Mouse (Mus musculus): ENCODE data around the gene Fibp. TPM values are rescaled to one million over a fixed set of nuclear protein-coding genes. Genes with fewer than 3 reads are reported as not detected.
"Not testable (repeated sequence)": the region's sequence is repeated elsewhere in the genome, so short reads cannot be mapped to it uniquely, and the experiment has no call there.

Fibp gene
- polyA plus RNA-seq, 1 experiment = 130 TPM

DNA sequence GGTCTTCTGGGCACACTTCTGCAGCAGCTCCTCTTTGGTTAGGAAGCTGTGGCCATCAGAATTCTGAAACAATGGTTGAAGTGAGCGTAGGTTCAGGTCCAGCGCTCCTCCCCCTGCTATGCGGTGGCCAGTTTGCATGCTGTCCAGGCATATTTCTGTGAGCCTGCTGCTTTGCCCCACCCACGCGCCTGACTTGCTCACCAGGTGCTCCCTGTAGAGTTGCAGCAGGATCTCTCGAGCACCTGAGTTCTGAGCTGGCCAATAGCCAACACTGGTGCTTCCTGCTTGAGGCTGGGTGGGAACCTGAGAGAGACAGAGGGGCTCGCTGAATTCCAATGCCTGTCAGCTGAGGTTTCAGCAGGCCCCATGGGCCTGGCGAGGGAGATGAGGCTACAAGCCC is 25.9 kb downstream of the Fibp start:
- DNase-seq (ENCODE audit: extremely low spot score in 1 of 2, low spot score in 1 of 2) = no peak

DNA sequence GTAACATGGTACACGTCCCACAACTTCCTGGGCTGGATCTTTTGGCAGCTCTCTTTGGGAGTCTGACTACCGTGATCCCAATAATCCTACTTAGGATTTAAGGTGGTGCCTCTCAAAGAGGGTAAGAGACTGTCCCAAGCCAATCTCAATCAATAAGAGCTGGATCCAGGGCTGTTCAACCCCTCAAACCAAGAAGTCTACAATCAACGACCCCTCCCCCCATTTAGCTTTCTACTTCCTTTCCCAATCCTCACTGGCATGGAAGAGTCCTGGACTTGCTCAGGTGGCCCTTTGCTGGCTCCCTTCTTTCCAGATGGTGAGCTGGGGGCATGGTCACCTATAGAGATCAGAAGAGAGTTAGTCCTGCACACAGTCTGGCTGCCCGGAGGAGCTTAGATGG is 26.4 kb downstream of the Fibp start:
- no peak for DNase-seq (ENCODE audit: extremely low spot score in 1 of 2, low spot score in 1 of 2)

DNA sequence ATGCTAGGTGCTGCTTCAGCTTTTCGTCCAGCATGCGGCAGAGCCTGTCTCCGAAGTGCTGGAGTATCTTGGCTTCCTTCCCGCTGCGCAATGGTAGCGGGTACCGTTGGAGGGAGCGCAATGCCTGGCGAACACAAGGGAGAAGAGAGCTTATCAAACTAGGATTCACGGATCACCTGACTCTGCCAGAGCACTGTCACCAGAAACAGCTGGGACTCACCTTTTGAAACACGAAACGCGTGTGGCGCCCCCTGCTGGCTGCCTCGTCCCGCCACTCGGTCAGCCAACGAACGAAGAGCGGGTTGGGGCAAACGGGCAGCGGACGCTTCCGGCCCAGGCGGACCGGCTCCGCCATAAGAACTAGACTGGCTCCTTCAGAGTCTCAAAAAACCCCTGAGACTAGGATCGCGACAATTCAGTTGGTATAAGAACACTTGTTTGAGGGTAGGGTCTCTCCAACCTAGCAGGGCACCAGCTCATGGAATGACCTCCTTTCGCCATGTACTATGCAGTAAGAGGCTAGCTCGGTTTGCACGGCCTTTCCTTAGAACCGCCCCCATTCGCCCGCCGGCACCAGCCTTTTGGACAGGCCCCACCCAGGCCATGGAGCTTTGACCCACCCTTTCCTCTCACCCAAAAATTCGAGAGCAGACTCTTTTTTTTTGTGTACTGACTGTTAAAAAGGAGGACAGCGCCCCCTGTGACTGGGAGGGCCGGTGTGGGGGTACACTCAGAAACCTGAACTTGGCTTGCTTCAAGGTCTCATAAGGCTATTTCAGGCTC is 27.5 kb downstream of the Fibp start, which contains the start of gene Mus81:
Mus81 (minus strand) TSS at position 635 of the 783 bp plus-strand sequence.
- peak; percentile 92 to 98 for DNase-seq (ENCODE audit: extremely low spot score in 1 of 2, low spot score in 1 of 2)

DNA sequence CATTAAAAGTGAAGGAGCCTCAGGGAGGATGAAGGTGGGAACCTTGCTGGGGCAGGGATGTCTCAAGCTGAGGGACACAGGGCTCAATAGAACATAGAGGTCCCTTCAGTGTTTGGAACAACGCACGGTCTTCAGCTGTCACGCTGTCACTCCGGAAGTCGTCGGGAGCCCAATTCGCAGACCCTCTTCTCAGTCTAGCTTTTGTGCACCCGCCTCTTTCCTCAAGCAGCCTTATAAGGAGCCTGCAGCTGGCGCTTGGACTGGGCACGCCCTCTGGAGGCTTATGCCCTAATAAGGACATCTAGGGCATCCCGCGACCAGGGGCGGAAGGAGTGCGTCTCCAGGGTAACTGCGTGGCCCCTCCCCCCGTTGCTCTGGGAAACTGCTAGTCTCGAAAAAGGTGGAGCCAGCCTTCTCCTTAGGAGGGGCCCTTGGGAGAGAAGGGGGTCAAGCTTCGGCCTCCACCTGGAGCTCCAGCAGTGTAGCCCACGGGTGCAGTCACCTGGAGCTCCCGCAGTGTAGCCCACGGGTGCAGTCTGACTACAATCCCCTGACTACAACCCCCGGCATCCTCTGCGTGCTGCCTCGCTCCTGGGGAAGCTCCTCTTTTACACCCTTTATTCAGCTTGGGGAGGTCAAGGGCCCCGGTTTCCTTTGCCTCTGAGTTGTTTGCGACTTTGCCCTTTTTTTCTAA is 28.6 kb downstream of the Fibp start:
- peak; percentile 98 for DNase-seq (ENCODE audit: extremely low spot score in 1 of 2, low spot score in 1 of 2)

DNA sequence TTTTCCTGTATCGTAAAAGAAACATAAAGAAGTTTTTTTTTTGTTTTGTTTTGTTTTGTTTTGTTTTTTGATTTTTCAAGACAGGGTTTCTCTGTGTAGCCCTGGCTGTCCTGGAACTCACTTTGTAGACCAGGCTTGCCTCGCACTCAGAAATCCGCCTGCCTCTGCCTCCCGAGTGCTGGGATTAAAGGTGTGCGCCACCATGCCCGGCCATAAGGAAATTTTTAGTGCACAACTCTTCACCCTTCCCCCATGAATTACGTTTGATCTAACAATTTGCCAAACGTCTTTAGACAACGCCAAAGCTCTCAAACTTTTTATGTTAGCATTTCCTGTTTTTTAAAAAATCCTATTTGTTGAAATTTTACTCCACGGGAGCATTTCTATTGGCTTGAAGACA is 29.3 kb downstream of the Fibp start:
- DNase-seq (ENCODE audit: extremely low spot score in 1 of 2, low spot score in 1 of 2) = not testable (repeated sequence)

DNA sequence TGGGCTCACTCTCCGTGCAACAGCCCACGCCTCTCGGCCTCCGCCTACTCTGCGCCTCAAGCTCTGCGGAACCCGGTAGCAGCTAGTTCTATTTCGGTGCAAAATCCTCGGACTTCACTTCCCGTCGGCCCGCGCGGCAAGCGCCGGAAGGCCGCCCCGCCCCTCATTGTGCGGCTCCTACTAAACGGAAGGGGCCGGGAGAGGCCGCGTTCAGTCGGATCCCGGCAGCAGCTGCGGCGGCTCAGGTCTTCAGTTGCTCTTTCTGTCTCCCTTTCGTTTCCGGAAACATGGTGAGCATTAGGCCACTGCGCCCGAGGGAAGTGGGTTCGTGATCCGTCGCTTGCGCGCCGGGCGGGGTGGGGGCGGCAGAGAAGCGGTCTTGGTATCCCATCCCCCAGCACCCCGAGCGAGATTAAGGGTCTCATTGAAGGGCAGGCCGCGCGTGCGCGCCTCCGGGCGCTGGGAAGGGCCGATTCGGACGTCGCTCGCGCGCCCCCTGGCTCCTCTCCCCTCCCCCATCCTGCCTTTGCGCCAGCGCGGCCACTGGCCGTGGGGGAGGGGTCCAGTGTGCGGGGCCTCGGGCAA is 30.0 kb downstream of the Fibp start, which contains the start of gene Cfl1:
Cfl1 (plus strand) TSS at position 143 of the 585 bp plus-strand sequence.
- DNase-seq (ENCODE audit: extremely low spot score in 1 of 2, low spot score in 1 of 2) = peak; percentile 92 to 97

- peak; percentile 69 to 85 for DNase-seq (ENCODE audit: extremely low spot score in 1 of 2, low spot score in 1 of 2)
Measured at GRCm38 (mm10) chr19:5490898-5491708, 30.7 kb downstream of the Fibp start.

GRCm38 (mm10) chr19:5492641-5493040 is 32.2 kb downstream of the Fibp start:
- DNase-seq (ENCODE audit: extremely low spot score in 1 of 2, low spot score in 1 of 2) = no peak

DNA sequence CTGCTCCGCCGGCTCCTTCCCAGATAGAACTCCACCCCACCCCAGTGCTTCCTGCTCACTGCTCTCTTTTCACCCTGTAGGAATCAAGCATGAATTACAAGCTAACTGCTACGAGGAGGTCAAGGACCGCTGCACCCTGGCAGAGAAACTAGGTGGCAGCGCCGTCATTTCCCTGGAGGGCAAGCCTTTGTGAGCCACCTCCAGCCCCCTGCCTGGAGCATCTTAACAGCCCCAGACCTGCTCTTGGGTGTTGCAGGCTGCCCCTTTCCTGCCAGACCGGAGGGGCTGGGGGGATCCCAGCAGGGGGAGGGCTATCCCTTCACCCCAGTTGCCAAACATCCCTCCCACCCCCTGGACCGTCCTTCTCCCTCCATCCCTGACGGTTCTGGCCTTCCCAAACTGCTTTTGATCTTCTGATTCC is 32.9 kb downstream of the Fibp start:
- not testable (repeated sequence) for DNase-seq (ENCODE audit: extremely low spot score in 1 of 2, low spot score in 1 of 2)

GRCm38 (mm10) chr19:5494314-5494713 is 33.9 kb downstream of the Fibp start:
- no peak for DNase-seq (ENCODE audit: extremely low spot score in 1 of 2, low spot score in 1 of 2)

DNA sequence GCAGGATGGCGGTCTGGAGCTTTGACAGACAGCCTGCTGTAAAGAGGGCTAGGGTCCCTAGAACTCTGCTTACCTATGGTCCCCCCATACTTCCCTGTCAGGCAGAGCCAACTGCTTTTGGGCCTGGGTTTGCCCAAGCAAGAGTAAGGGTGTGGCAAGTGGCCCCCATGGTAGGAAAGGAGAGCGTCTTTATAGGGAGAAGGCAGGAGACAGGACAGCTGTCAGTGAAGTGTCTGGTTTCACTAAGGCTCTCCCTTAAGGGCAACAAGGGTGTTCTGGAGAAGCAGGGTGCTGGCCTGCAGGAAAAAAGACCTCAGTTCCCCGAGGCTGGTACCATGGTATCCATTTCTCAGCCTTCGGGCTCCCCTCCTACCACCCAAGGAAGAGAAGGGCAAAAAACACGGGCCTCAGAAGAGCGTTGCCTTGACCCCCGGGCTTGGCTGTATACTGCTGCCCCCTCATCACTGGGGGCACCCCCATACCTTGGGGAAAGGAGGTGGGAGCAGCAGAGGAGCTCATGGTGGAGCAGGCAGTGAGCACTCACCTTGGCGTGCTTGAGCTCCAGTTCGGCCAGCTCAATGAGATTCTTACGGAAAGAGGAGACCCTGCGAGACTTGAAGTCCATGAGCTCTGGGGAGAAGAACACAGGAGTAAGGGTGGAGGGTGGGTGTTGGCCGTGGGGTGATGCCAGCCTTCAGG is 35.1 kb downstream of the Fibp start:
- no peak for DNase-seq (ENCODE audit: extremely low spot score in 1 of 2, low spot score in 1 of 2)

GRCm38 (mm10) chr19:5496052-5496370 is 35.6 kb downstream of the Fibp start:
- no peak for DNase-seq (ENCODE audit: extremely low spot score in 1 of 2, low spot score in 1 of 2)

GRCm38 (mm10) chr19:5500330-5500875 is 40.0 kb downstream of the Fibp start:
- DNase-seq (ENCODE audit: extremely low spot score in 1 of 2, low spot score in 1 of 2) = no peak

GRCm38 (mm10) chr19:5503687-5504086 is 43.3 kb downstream of the Fibp start, which contains the start of gene 1700020D05Rik:
TSS of gene 1700020D05Rik (minus strand) at chr19:5503787.
- no peak for DNase-seq (ENCODE audit: extremely low spot score in 1 of 2, low spot score in 1 of 2)

DNA sequence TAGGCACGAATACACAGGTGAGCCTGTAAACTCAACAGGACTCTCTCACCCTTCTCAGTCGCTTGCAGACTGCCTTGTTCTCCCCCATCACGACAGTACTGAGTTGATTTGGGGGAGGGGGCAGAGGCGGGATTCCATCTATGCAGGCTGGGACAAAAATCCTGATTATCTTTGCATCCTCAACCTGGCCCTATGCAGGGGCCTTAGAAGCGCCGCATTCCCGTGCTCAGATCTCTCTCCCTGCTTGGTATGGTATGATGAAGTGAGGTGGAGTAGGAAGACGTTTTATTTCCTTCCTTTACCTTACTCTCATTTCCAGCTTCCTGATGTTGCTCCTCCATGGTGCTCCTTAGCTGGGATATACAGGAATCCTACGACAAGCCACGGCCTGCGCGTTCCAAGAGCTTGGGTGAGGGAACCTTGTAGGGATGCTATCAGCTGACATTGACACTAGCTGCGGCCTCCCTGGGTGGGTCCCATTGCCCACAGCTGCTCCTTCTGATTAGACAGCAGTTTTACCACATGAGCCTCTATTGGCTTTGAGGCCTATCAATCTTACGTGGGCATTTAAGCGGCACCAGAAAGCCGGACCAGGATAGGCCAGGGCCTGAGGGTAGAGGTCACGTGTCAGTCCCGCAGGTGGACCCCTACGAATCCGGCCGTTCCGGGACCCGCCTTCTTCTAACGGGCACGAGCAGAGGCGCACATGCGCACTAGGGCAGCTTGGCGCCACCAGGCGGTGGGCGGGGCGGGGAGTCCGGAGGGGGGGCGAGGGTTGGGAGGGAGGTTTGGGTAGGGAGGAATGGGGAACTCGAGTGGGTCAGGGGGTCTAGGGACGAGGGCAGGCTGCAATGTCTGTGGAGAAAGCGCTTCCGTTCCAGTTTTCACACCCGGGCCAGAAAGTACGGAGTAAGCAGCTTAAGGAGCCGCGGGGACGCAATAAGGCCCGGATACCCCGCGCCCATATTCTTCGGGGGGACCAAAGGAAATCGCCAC is 49.9 kb downstream of the Fibp start, which contains the start of gene Snx32:
Snx32 (minus strand) TSS at position 508 of the 996 bp plus-strand sequence.
- peak; percentile 100 for DNase-seq (ENCODE audit: extremely low spot score in 1 of 2, low spot score in 1 of 2)

- no peak for DNase-seq (ENCODE audit: extremely low spot score in 1 of 2, low spot score in 1 of 2)
Measured at GRCm38 (mm10) chr19:5511074-5511632, 50.7 kb downstream of the Fibp start.

GRCm38 (mm10) chr19:5512091-5513004 is 51.9 kb downstream of the Fibp start:
- no peak for DNase-seq (ENCODE audit: extremely low spot score in 1 of 2, low spot score in 1 of 2)

Data from frontal cortex, adult 2 months (tissue).